Mouse (Mus musculus) kidney, embryonic 15.5 days (tissue): ENCODE data around the gene Adgrb2. TPM values are rescaled to one million over a fixed set of nuclear protein-coding genes. Genes with fewer than 3 reads are reported as not detected.

Experiments used
- ATAC-seq: fragments of 200-750 bp; cut with Nextera tagmentation; replicated peaks from 2 replicates; pipeline ENCODE4 v1.8.0; 2017; ENCODE audit warnings: moderate TSS enrichment; ENCODE audit not compliant: low FRiP score
- H3K27ac ChIP-seq: fragments of 300-500 bp; sonication (generic); 2 replicates; pipeline ENCODE4 v1.5.1; 2015; ENCODE audit warnings: mild to moderate bottlenecking, inconsistent platforms
- H3K27me3 ChIP-seq: fragments of 300-500 bp; sonication (generic); 2 replicates; pipeline ENCODE4 v1.6.1; 2015; ENCODE audit warnings: inconsistent platforms
- H3K36me3 ChIP-seq: fragments of 300-500 bp; sonication (generic); 2 replicates; pipeline ENCODE4 v1.6.1; 2015; ENCODE audit warnings: inconsistent platforms
- H3K4me1 ChIP-seq: fragments of 300-500 bp; sonication (generic); 2 replicates; pipeline ENCODE4 v1.6.1; 2015; ENCODE audit warnings: inconsistent platforms
- H3K4me2 ChIP-seq: fragments of 300-500 bp; sonication (generic); 2 replicates; pipeline ENCODE4 v1.6.1; 2015; ENCODE audit warnings: moderate library complexity, mild to moderate bottlenecking, inconsistent platforms
- H3K4me3 ChIP-seq: fragments of 300-500 bp; sonication (generic); replicated peaks from 2 replicates; pipeline ENCODE4 v1.5.1; 2015; ENCODE audit warnings: mild to moderate bottlenecking, inconsistent platforms
- H3K9ac ChIP-seq: fragments of 300-500 bp; sonication (generic); 2 replicates; pipeline ENCODE4 v1.6.1; 2015; ENCODE audit warnings: mild to moderate bottlenecking, inconsistent platforms
- H3K9me3 ChIP-seq: fragments of 300-500 bp; sonication (generic); replicated peaks from 2 replicates; pipeline ENCODE4 v1.6.1; 2016; ENCODE audit warnings: inconsistent platforms
- WGBS: fragments of 180-500 bp; shearing (Covaris S2); methylation state at CpG from one replicate; pipeline ENCODE4 v1.1.7; 2015; ENCODE audit warnings: mixed read lengths; 5-methylcytosine and 5-hydroxymethylcytosine counted together
- polyA plus RNA-seq: library from polyadenylated mRNA; unstranded; fragments of >200 nt; fragmentation: Nextera tagmentation; extraction: Ambion mirVana; gene quantifications from 2 replicates; pipeline ENCODE4 v1.2.1, GENCODE M21; 2015

The Adgrb2 gene
- polyA plus RNA-seq, 1 experiment from 2014 or later: 2.3 TPM

- no peak overlapping the region for H3K4me2 ChIP-seq
- H3K4me1 ChIP-seq: peaks cover 23% of the 10 kb centered on the region
- ATAC-seq: no peak
- no peak overlapping the region for H3K27ac ChIP-seq
- H3K9ac ChIP-seq: no peak overlapping the region
- H3K4me3 ChIP-seq: no peak overlapping the region
- H3K9me3 ChIP-seq: no peaks in the 10 kb centered on the region
- no peaks in the 10 kb centered on the region for H3K36me3 ChIP-seq
- H3K27me3 ChIP-seq: peaks cover 45% of the 10 kb centered on the region
- WGBS: 79% methylated on average over 5 of the region's 5 CpGs
Observed at GRCm38 (mm10) chr4:129993213-129993612, 8.5 kb downstream of the Adgrb2 start.

GRCm38 (mm10) chr4:129993944-129994695 is 9.4 kb downstream of the Adgrb2 start:
- 63% methylated on average over 16 of the region's 16 CpGs for WGBS
- no peak overlapping the region for H3K4me2 ChIP-seq
- peaks cover 21% of the 10 kb centered on the region for H3K4me1 ChIP-seq
- no peak overlapping the region for H3K27ac ChIP-seq
- ATAC-seq: no peak
- no peaks in the 10 kb centered on the region for H3K9me3 ChIP-seq
- no peak overlapping the region for H3K4me3 ChIP-seq
- no peak overlapping the region for H3K9ac ChIP-seq
- peaks cover 42% of the 10 kb centered on the region for H3K27me3 ChIP-seq
- no peaks in the 10 kb centered on the region for H3K36me3 ChIP-seq

- Histone ChIP-seq H3K36me3 (no peaks in the 10 kb centered on the region), H3K27ac (no peak overlapping the region), H3K27me3 (peaks cover 42% of the 10 kb centered on the region), H3K4me1 (peaks cover 21% of the 10 kb centered on the region), H3K9ac (no peak overlapping the region), H3K4me2 (no peak overlapping the region), H3K4me3 (no peak overlapping the region), H3K9me3 (no peaks in the 10 kb centered on the region)
- ATAC-seq: no peak
- WGBS: 86% methylated on average over 5 of the region's 5 CpGs
Observed at GRCm38 (mm10) chr4:129994728-129995127, 10.1 kb downstream of the Adgrb2 start.

- Histone ChIP-seq H3K36me3 (no peaks in the 10 kb centered on the region), H3K4me2 (no peak overlapping the region), H3K9ac (no peak overlapping the region), H3K27ac (no peak overlapping the region), H3K27me3 (peaks cover 37% of the 10 kb centered on the region), H3K9me3 (no peaks in the 10 kb centered on the region), H3K4me1 (peaks cover 20% of the 10 kb centered on the region), H3K4me3 (no peak overlapping the region)
- no peak for ATAC-seq
- 66% methylated on average over 8 of the region's 8 CpGs for WGBS
Observed at GRCm38 (mm10) chr4:129995255-129995654, 10.6 kb downstream of the Adgrb2 start.

GRCm38 (mm10) chr4:129996015-129996414 is 11.3 kb downstream of the Adgrb2 start:
- Histone ChIP-seq H3K27ac (no peak overlapping the region), H3K27me3 (peaks cover 36% of the 10 kb centered on the region), H3K4me1 (peaks cover 28% of the 10 kb centered on the region), H3K4me2 (no peak overlapping the region), H3K9ac (no peak overlapping the region), H3K4me3 (no peak overlapping the region), H3K36me3 (no peaks in the 10 kb centered on the region), H3K9me3 (no peaks in the 10 kb centered on the region)
- ATAC-seq: no peak
- 80% methylated on average over 4 of the region's 4 CpGs for WGBS

- no peak overlapping the region for H3K4me2 ChIP-seq
- H3K4me1 ChIP-seq: peaks cover 35% of the 10 kb centered on the region
- no peak for ATAC-seq
- 54% methylated on average over 11 of the region's 11 CpGs for WGBS
- H3K9me3 ChIP-seq: no peaks in the 10 kb centered on the region
- no peaks in the 10 kb centered on the region for H3K36me3 ChIP-seq
- peaks cover 33% of the 10 kb centered on the region for H3K27me3 ChIP-seq
- H3K4me3 ChIP-seq: no peak overlapping the region
- H3K27ac ChIP-seq: no peak overlapping the region
- no peak overlapping the region for H3K9ac ChIP-seq
Observed at GRCm38 (mm10) chr4:129998124-129998523, 13.5 kb downstream of the Adgrb2 start.

- WGBS: 26% methylated on average over 5 of the region's 5 CpGs
- Histone ChIP-seq H3K27me3 (peaks cover 22% of the 10 kb centered on the region), H3K36me3 (no peaks in the 10 kb centered on the region), H3K9ac (no peak overlapping the region), H3K4me1 (peaks cover 27% of the 10 kb centered on the region), H3K27ac (peak overlapping the region; percentile 81), H3K4me3 (no peak overlapping the region), H3K4me2 (0 out of 2 replicates have a peak overlapping the region, but pooled peaks have one; percentile 9), H3K9me3 (no peaks in the 10 kb centered on the region)
- ATAC-seq: peak; percentile 30
Observed at GRCm38 (mm10) chr4:130001710-130002109, 17.0 kb downstream of the Adgrb2 start.

GRCm38 (mm10) chr4:130002157-130002556 is 17.5 kb downstream of the Adgrb2 start:
- H3K4me2 ChIP-seq: no peak overlapping the region
- peak; percentile 75 for ATAC-seq
- no peaks in the 10 kb centered on the region for H3K36me3 ChIP-seq
- peaks cover 25% of the 10 kb centered on the region for H3K27me3 ChIP-seq
- peaks cover 30% of the 10 kb centered on the region for H3K4me1 ChIP-seq
- H3K9ac ChIP-seq: no peak overlapping the region
- no peaks in the 10 kb centered on the region for H3K9me3 ChIP-seq
- H3K4me3 ChIP-seq: no peak overlapping the region
- peak overlapping the region; percentile 81 for H3K27ac ChIP-seq
- 49% methylated on average over 10 of the region's 10 CpGs for WGBS

- H3K9me3 ChIP-seq: no peaks in the 10 kb centered on the region
- H3K4me3 ChIP-seq: no peak overlapping the region
- no peak overlapping the region for H3K4me2 ChIP-seq
- WGBS: 71% methylated on average over 9 of the region's 9 CpGs
- H3K9ac ChIP-seq: no peak overlapping the region
- peaks cover 36% of the 10 kb centered on the region for H3K27me3 ChIP-seq
- no peak overlapping the region for H3K27ac ChIP-seq
- peaks cover 26% of the 10 kb centered on the region for H3K4me1 ChIP-seq
- 0 out of 2 replicates have a peak, but pooled peaks cover 3% of the 10 kb centered on the region for H3K36me3 ChIP-seq
- ATAC-seq: no peak
Observed at GRCm38 (mm10) chr4:130005593-130005992, 20.9 kb downstream of the Adgrb2 start.

- WGBS: 17% methylated on average over 24 of the region's 25 CpGs
Observed at GRCm38 (mm10) chr4:130006533-130006932, 21.9 kb downstream of the Adgrb2 start.

GRCm38 (mm10) chr4:130009043-130009442 is 24.4 kb downstream of the Adgrb2 start:
- Histone ChIP-seq H3K36me3 (0 out of 2 replicates have a peak, but pooled peaks cover 3% of the 10 kb centered on the region), H3K9ac (no peak overlapping the region), H3K4me3 (no peak overlapping the region), H3K9me3 (no peaks in the 10 kb centered on the region), H3K27ac (no peak overlapping the region), H3K4me2 (no peak overlapping the region), H3K27me3 (peaks cover 36% of the 10 kb centered on the region), H3K4me1 (peaks cover 8% of the 10 kb centered on the region)
- WGBS: 80% methylated on average over 14 of the region's 14 CpGs
- no peak for ATAC-seq

More at GRCm38 (mm10) chr4:130006533-130006932, 21.9 kb downstream of the Adgrb2 start:
- peak overlapping the region; percentile 38 for H3K4me3 ChIP-seq
- H3K4me1 ChIP-seq: peaks cover 16% of the 10 kb centered on the region
- peaks cover 36% of the 10 kb centered on the region for H3K27me3 ChIP-seq
- 0 out of 2 replicates have a peak overlapping the region, but pooled peaks have one; percentile 18 for H3K9ac ChIP-seq
- peak overlapping the region; percentile 76 for H3K4me2 ChIP-seq
- no peak overlapping the region for H3K27ac ChIP-seq
- ATAC-seq: no peak; the same call in 1 of the 2 replicates
- no peaks in the 10 kb centered on the region for H3K9me3 ChIP-seq
- 0 out of 2 replicates have a peak, but pooled peaks cover 3% of the 10 kb centered on the region for H3K36me3 ChIP-seq

- no peak overlapping the region for H3K9ac ChIP-seq
- no peak for ATAC-seq
- H3K4me2 ChIP-seq: no peak overlapping the region
- peaks cover 8% of the 10 kb centered on the region for H3K4me1 ChIP-seq
- no peak overlapping the region for H3K27ac ChIP-seq
- no peak overlapping the region for H3K4me3 ChIP-seq
- H3K36me3 ChIP-seq: 0 out of 2 replicates have a peak, but pooled peaks cover 3% of the 10 kb centered on the region
- no peaks in the 10 kb centered on the region for H3K9me3 ChIP-seq
- WGBS: 91% methylated on average over 4 of the region's 4 CpGs
- peaks cover 36% of the 10 kb centered on the region for H3K27me3 ChIP-seq
Observed at GRCm38 (mm10) chr4:130010723-130011122, 26.1 kb downstream of the Adgrb2 start.
